Mouse (Mus musculus) forebrain, embryonic 12.5 days (tissue): ENCODE data around the gene Abtb2. TPM values are rescaled to one million over a fixed set of nuclear protein-coding genes. Genes with fewer than 3 reads are reported as not detected.
A peak's percentile ranks its signal among the peaks of the same experiment; 100 is the strongest.

ENCODE experiments used
- ATAC-seq: fragments of 200-750 bp; cut with Nextera tagmentation; 2 replicates; pipeline ENCODE4 v1.8.0; 2017; ENCODE audit warnings: moderate TSS enrichment; ENCODE audit not compliant: low FRiP score
- H3K27ac ChIP-seq: fragments of 300-500 bp; sonication (generic); 2 replicates; pipeline ENCODE4 v1.5.1; 2016; ENCODE audit warnings: mild to moderate bottlenecking
- H3K27me3 ChIP-seq: fragments of 300-500 bp; sonication (generic); 2 replicates; pipeline ENCODE4 v1.6.1; 2016; ENCODE audit warnings: mild to moderate bottlenecking
- H3K36me3 ChIP-seq: fragments of 300-500 bp; sonication (generic); replicated peaks from 2 replicates; pipeline ENCODE4 v1.6.1; 2016; ENCODE audit warnings: mild to moderate bottlenecking
- H3K4me1 ChIP-seq: fragments of 300-500 bp; sonication (generic); 2 replicates; pipeline ENCODE4 v1.6.1; 2016
- H3K4me2 ChIP-seq: fragments of 300-500 bp; sonication (generic); 2 replicates; pipeline ENCODE4 v1.6.1; 2016; ENCODE audit warnings: mild to moderate bottlenecking, moderate library complexity
- H3K4me3 ChIP-seq: fragments of 300-500 bp; sonication (generic); replicated peaks from 2 replicates; pipeline ENCODE4 v1.5.1; 2016; ENCODE audit warnings: mild to moderate bottlenecking
- H3K9ac ChIP-seq: fragments of 300-500 bp; sonication (generic); 2 replicates; pipeline ENCODE4 v1.6.1; 2016; ENCODE audit warnings: mild to moderate bottlenecking
- H3K9me3 ChIP-seq: fragments of 300-500 bp; sonication (generic); 2 replicates; pipeline ENCODE4 v1.6.1; 2016
- WGBS: fragments of 180-500 bp; shearing (Covaris S2); methylation state at CpG from one replicate; pipeline ENCODE4 v1.1.7; 2016; 5-methylcytosine and 5-hydroxymethylcytosine counted together
- polyA plus RNA-seq: library from polyadenylated mRNA; unstranded; fragments of >200 nt; fragmentation: Nextera tagmentation; extraction: Ambion mirVana; gene quantifications from 2 replicates; pipeline ENCODE4 v1.2.1, GENCODE M21; 2016

Abtb2 gene
- polyA plus RNA-seq, 1 experiment from 2014 or later = 14.9 TPM

DNA sequence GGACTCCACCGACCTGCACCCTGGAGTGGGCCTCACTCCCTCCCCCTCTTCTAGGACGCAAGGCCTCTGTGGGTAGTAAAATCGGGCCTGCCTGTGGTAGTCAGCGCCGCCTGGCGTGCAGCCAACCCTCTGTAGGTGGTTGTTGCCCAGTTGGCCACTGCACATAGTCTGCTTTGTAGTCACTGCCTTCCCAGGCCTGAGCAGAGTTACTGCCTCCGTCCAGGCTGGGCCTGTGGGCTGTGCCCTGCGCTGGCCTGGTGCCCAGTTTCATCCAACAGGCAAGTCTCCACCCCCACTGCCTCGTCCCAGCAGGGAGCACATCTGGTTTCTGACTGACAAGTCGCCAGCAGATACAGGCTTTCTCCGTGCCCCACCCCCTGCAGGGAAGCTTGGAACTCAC lies 140.1 kb downstream of the Abtb2 start:
- Histone ChIP-seq H3K4me1 (peaks cover 5% of the 10 kb centered on the region; the same call in 1 of the 2 replicates), H3K9me3 (no peaks in the 10 kb centered on the region), H3K4me2 (no peak overlapping the region), H3K27me3 (no peaks in the 10 kb centered on the region; the same call in 1 of the 2 replicates), H3K4me3 (no peak overlapping the region), H3K27ac (no peak overlapping the region), H3K9ac (no peak overlapping the region), H3K36me3 (peaks cover 33% of the 10 kb centered on the region)
- peak; percentile 51; the same call in 1 of the 2 replicates for ATAC-seq
- WGBS = 49% methylated on average over 11 of the region's 11 CpGs

GRCm38 (mm10) chr2:103707056-103707776 lies 141.1 kb downstream of the Abtb2 start:
- H3K9me3 ChIP-seq = no peaks in the 10 kb centered on the region
- no peak overlapping the region for H3K4me2 ChIP-seq
- no peak overlapping the region for H3K9ac ChIP-seq
- H3K27ac ChIP-seq = no peak overlapping the region
- peaks cover 5% of the 10 kb centered on the region; the same call in 1 of the 2 replicates for H3K4me1 ChIP-seq
- H3K36me3 ChIP-seq = peaks cover 41% of the 10 kb centered on the region
- no peak overlapping the region for H3K4me3 ChIP-seq
- H3K27me3 ChIP-seq = no peaks in the 10 kb centered on the region; the same call in 1 of the 2 replicates
- WGBS = 84% methylated on average over 6 of the region's 6 CpGs
- ATAC-seq = no peak

GRCm38 (mm10) chr2:103710849-103711248 lies 144.7 kb downstream of the Abtb2 start:
- Histone ChIP-seq H3K9ac (no peak overlapping the region), H3K27ac (no peak overlapping the region), H3K36me3 (peaks cover 43% of the 10 kb centered on the region), H3K9me3 (no peaks in the 10 kb centered on the region), H3K4me1 (peaks cover 5% of the 10 kb centered on the region; the same call in 1 of the 2 replicates), H3K27me3 (no peaks in the 10 kb centered on the region), H3K4me3 (no peak overlapping the region), H3K4me2 (no peak overlapping the region)
- 94% methylated on average over 7 of the region's 7 CpGs for WGBS
- ATAC-seq = no peak

DNA sequence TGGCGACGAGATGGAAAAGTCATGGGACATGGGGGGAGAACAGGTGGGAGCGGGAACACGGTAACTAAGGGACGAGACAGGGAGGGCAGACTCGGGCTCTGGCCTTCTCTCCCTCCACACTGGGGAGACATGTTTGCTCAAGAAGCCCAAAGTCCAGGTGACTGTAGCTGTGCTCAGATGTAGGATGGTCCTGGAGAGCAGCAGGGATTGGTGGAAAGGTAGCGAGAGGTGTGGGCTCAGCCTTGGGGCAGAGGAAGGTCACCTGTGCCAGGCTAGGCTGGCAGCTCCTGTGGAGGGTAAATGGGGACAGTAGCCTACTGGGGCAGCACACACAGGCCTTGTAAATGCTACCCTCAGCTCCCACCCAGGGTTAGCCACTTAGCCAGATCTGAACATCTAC lies 147.7 kb downstream of the Abtb2 start:
- Histone ChIP-seq H3K4me3 (no peak overlapping the region), H3K9me3 (no peaks in the 10 kb centered on the region), H3K9ac (no peak overlapping the region), H3K27me3 (no peaks in the 10 kb centered on the region), H3K27ac (no peak overlapping the region), H3K4me2 (no peak overlapping the region), H3K36me3 (peaks cover 69% of the 10 kb centered on the region), H3K4me1 (no peaks in the 10 kb centered on the region)
- no peak for ATAC-seq
- WGBS = 88% methylated on average over 7 of the region's 7 CpGs

DNA sequence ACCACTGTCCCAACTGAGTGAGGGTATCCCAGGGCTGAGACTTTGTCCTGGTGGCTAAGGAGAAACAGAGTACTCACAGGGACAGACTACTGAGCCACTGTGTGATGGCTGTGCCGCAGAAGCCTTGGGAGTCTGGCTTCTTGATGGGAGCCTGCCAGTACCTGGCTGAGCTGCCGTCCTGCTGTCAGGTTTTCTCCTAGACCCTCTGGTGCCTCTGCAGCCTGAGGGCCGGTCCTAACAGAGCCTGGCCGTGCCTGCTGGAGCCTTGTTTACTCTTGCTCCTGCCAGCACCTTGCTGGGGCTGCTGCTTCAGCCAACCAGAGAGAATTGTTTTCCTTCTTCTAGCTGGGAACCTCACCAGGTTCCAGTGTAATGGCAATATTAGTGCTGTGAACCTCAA lies 148.3 kb downstream of the Abtb2 start:
- H3K4me3 ChIP-seq = no peak overlapping the region
- peaks cover 66% of the 10 kb centered on the region for H3K36me3 ChIP-seq
- 82% methylated on average over 4 of the region's 4 CpGs for WGBS
- no peak overlapping the region for H3K9ac ChIP-seq
- H3K4me2 ChIP-seq = no peak overlapping the region
- no peaks in the 10 kb centered on the region for H3K4me1 ChIP-seq
- H3K9me3 ChIP-seq = no peaks in the 10 kb centered on the region
- no peak for ATAC-seq
- no peaks in the 10 kb centered on the region for H3K27me3 ChIP-seq
- no peak overlapping the region for H3K27ac ChIP-seq

DNA sequence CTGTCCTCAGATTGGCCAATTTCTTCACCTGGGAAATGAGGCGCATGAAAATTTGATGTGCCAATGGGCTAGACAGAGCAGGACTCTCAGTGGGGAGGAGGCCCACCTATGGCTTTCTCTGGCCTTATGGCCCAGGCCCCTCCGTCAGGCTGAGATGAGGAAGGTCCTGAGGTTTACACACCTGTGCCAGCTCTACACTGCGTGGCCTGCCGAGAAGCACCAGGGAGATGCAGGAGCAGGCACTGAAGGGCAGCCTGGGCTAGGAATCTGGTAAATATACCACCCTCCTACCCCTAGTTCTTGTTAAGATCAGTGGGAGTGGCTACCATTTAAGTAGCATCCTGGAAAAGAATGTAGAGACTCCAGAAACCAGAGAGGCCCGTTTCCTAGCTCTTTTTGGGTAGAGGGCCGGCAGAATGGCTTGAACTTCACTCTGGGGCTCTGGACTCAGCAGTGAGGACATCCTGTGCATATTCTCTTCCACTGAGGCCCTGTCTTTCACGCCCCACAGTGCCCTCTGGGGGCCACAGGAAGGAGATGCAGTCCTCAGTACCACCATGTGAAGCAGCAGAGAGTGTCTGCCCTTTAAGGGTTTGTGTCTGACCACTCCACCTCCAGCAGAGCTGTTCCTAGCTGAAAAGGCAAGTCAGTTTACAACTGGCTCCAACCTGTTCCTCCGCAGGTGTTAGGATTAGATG lies 152.6 kb downstream of the Abtb2 start:
- Histone ChIP-seq H3K27ac (no peak overlapping the region), H3K27me3 (no peaks in the 10 kb centered on the region), H3K4me1 (no peaks in the 10 kb centered on the region), H3K36me3 (peaks cover 63% of the 10 kb centered on the region), H3K9me3 (no peaks in the 10 kb centered on the region), H3K4me3 (no peak overlapping the region), H3K9ac (no peak overlapping the region), H3K4me2 (no peak overlapping the region)
- 62% methylated on average over 8 of the region's 8 CpGs for WGBS
- peak; percentile 73 for ATAC-seq

- H3K4me2 ChIP-seq = no peak overlapping the region
- no peaks in the 10 kb centered on the region for H3K27me3 ChIP-seq
- WGBS = 93% methylated on average over 7 of the region's 7 CpGs
- H3K36me3 ChIP-seq = peaks cover 68% of the 10 kb centered on the region
- H3K4me1 ChIP-seq = no peaks in the 10 kb centered on the region
- ATAC-seq = peak; percentile 25; the same call in 1 of the 2 replicates
- H3K27ac ChIP-seq = no peak overlapping the region
- no peak overlapping the region for H3K4me3 ChIP-seq
- no peak overlapping the region for H3K9ac ChIP-seq
- no peaks in the 10 kb centered on the region for H3K9me3 ChIP-seq
Measured at GRCm38 (mm10) chr2:103719292-103719646, 153.2 kb downstream of the Abtb2 start.

- 89% methylated on average over 2 of the region's 2 CpGs for WGBS
- no peak for ATAC-seq
- Histone ChIP-seq H3K4me1 (no peaks in the 10 kb centered on the region), H3K4me2 (no peak overlapping the region), H3K36me3 (peaks cover 71% of the 10 kb centered on the region), H3K9me3 (no peaks in the 10 kb centered on the region), H3K4me3 (no peak overlapping the region), H3K27me3 (no peaks in the 10 kb centered on the region), H3K27ac (no peak overlapping the region), H3K9ac (no peak overlapping the region)
Measured at GRCm38 (mm10) chr2:103724521-103724920, 158.4 kb downstream of the Abtb2 start.

GRCm38 (mm10) chr2:103728027-103728540 lies 162.0 kb downstream of the Abtb2 start:
- no peak overlapping the region for H3K27ac ChIP-seq
- no peaks in the 10 kb centered on the region for H3K27me3 ChIP-seq
- no peak overlapping the region for H3K4me2 ChIP-seq
- no peaks in the 10 kb centered on the region for H3K9me3 ChIP-seq
- no peaks in the 10 kb centered on the region for H3K4me1 ChIP-seq
- 94% methylated on average over 12 of the region's 12 CpGs for whole genome bisulfite sequencing
- H3K36me3 ChIP-seq = peaks cover 75% of the 10 kb centered on the region
- ATAC-seq = no peak
- H3K4me3 ChIP-seq = no peak overlapping the region
- no peak overlapping the region for H3K9ac ChIP-seq

GRCm38 (mm10) chr2:103730999-103731398 lies 164.9 kb downstream of the Abtb2 start:
- 88% methylated on average over 8 of the region's 8 CpGs for WGBS
- Histone ChIP-seq H3K27ac (no peak overlapping the region), H3K4me1 (no peaks in the 10 kb centered on the region), H3K9ac (no peak overlapping the region), H3K4me3 (no peak overlapping the region), H3K36me3 (peaks cover 75% of the 10 kb centered on the region), H3K27me3 (no peaks in the 10 kb centered on the region), H3K9me3 (no peaks in the 10 kb centered on the region), H3K4me2 (no peak overlapping the region)
- ATAC-seq = no peak

DNA sequence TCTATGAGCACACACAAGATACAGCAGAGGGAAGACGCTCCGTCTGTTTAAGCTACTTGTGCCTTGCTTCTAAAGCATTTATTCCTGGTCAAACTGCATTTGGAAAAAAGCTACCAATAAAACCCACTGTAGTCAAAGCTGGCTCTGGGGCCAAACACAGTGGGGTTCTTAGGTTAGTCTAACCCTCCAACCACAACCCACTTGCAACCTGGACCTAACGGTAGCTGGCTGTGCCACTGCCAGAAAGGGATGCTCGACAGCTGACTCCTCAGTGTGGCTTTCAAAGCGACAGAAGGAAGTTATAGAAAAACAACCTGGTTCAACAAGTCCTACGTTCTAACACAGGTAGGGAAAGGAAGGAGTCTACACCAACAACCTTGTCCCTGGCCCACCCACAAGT lies 165.3 kb downstream of the Abtb2 start:
- Histone ChIP-seq H3K27me3 (no peaks in the 10 kb centered on the region), H3K4me1 (no peaks in the 10 kb centered on the region), H3K4me2 (no peak overlapping the region), H3K9me3 (no peaks in the 10 kb centered on the region), H3K36me3 (peaks cover 75% of the 10 kb centered on the region), H3K9ac (no peak overlapping the region), H3K4me3 (no peak overlapping the region), H3K27ac (no peak overlapping the region)
- ATAC-seq = no peak
- WGBS = 93% methylated on average over 6 of the region's 6 CpGs

DNA sequence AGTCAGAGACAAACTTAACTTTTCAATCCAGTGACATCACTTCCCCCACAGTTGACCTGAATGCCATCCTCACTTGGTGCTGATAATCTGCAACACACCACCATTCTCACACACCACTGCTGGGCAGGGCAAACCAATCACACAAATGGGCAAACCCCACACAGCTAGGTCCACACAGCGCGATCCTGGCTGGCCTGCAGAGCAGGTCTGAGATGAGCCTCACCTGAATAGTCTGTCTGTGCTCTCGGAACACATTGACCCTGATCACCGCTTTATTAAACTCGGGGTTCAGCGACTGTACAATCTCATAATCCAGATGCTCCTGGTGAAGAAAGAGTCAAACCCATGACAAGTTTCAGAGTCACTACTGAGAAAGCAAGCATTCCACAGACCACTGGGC lies 176.7 kb downstream of the Abtb2 start:
- peaks cover 47% of the 10 kb centered on the region for H3K36me3 ChIP-seq
- H3K27ac ChIP-seq = no peak overlapping the region
- H3K4me2 ChIP-seq = no peak overlapping the region
- H3K4me1 ChIP-seq = no peaks in the 10 kb centered on the region
- no peaks in the 10 kb centered on the region for H3K27me3 ChIP-seq
- H3K9ac ChIP-seq = no peak overlapping the region
- ATAC-seq = no peak
- H3K4me3 ChIP-seq = no peak overlapping the region
- no peaks in the 10 kb centered on the region for H3K9me3 ChIP-seq
- WGBS = 92% methylated on average over 6 of the region's 6 CpGs
